Mouse (Mus musculus) left cerebral cortex, adult 6 months (tissue): Measurements from ENCODE around the gene Dao. TPM values are rescaled to one million over a fixed set of nuclear protein-coding genes. Genes with fewer than 3 reads are reported as not detected.

ENCODE experiments used
- long read RNA-seq, 2 experiments: library from polyadenylated mRNA; unstranded; transcript quantifications; one replicate each; pipeline ENCODE4 v2.0.0; 2019 to 2020
- polyA plus RNA-seq: library from polyadenylated mRNA; unstranded; fragments of <200 nt; fragmentation: Nextera tagmentation; gene quantifications from 2 replicates; pipeline ENCODE4 v1.2.3, GENCODE M21; 2021

Dao gene
- polyA plus RNA-seq, result 0.05 TPM in 1 of 2 replicates, not detected in the other
- long read RNA-seq, experiment 1, result 0 reads
- long read RNA-seq, experiment 2, result 0 reads

GRCm38 (mm10) chr5:114003542-114003941 lies at the start of gene Dao:
Dao (plus strand) TSS chr5:114003703.

GRCm38 (mm10) chr5:113993487-113994465 lies 9.7 kb upstream of the Dao start, which contains the start of gene Ssh1:
Ssh1 (minus strand) TSS chr5:113993894.

GRCm38 (mm10) chr5:114065161-114065560 lies 61.7 kb downstream of the Dao start, which contains the start of gene Usp30:
Usp30 (plus strand) TSS chr5:114065461.

Other genes with a start within 250 kb of the Dao start
- 7.1 and 7.3 TPM in 2 replicates for gene Sart3, start 231.2 kb upstream of the Dao start, polyA plus RNA-seq
- 333 and 381 TPM in 2 replicates for gene Iscu, start 231.0 kb upstream of the Dao start, polyA plus RNA-seq
- 18.5 and 23.3 TPM in 2 replicates for gene Tmem119, start 203.2 kb upstream of the Dao start, polyA plus RNA-seq
- 40.8 and 41.8 TPM in 2 replicates for gene Selplg, start 171.1 kb upstream of the Dao start, polyA plus RNA-seq
- 24.9 and 26.3 TPM in 2 replicates for gene Coro1c, start 94.9 kb upstream of the Dao start, polyA plus RNA-seq
- 4.1 and 8.4 TPM in 2 replicates for gene Ssh1, start 9.8 kb upstream of the Dao start, polyA plus RNA-seq
- 6.1 and 11.8 TPM in 2 replicates for gene Usp30, start 61.8 kb downstream of the Dao start, polyA plus RNA-seq
- 112 and 114 TPM in 2 replicates for gene Svop, start 87.9 kb downstream of the Dao start, polyA plus RNA-seq
- gene Alkbh2, start 124.5 kb downstream of the Dao start, polyA plus RNA-seq, result 9.3 and 12.9 TPM in 2 replicates
- 2.3 and 2.6 TPM in 2 replicates for gene Ung, start 126.7 kb downstream of the Dao start, polyA plus RNA-seq
- 1.3 and 1.6 TPM in 2 replicates for gene Acacb, start 142.8 kb downstream of the Dao start, polyA plus RNA-seq